Mouse (Mus musculus) testis, adult 2 months (tissue): ENCODE results near the gene Rpl12. TPM values are rescaled to one million over a fixed set of nuclear protein-coding genes. Genes with fewer than 3 reads are reported as not detected.

Experiments used
- H3K27ac ChIP-seq: fragments of 200-500 bp; 2 replicates; pipeline ENCODE4 v1.5.1; 2012; ENCODE audit warnings: low read depth, low read length; ENCODE audit not compliant: control insufficient read depth, insufficient read depth
- H3K27me3 ChIP-seq: fragments of 200-500 bp; 2 replicates; pipeline ENCODE4 v1.6.1; 2012; ENCODE audit warnings: mild to moderate bottlenecking, low read length, moderate library complexity; ENCODE audit not compliant: control insufficient read depth, insufficient read depth
- H3K36me3 ChIP-seq: fragments of 200-500 bp; 2 replicates; pipeline ENCODE4 v1.6.1; 2012; ENCODE audit warnings: mild to moderate bottlenecking, low read length; ENCODE audit not compliant: control insufficient read depth, insufficient read depth
- H3K4me1 ChIP-seq: fragments of 200-500 bp; 2 replicates; pipeline ENCODE4 v1.6.1; 2012; ENCODE audit warnings: low read length; ENCODE audit not compliant: control insufficient read depth, insufficient read depth
- H3K4me3 ChIP-seq: fragments of 200-500 bp; 2 replicates; pipeline ENCODE4 v1.5.1; 2012; ENCODE audit warnings: low read depth, mild to moderate bottlenecking, low read length, moderate library complexity, mixed read lengths; ENCODE audit not compliant: control insufficient read depth
- CTCF ChIP-seq: fragments of 200-500 bp; IDR thresholded peaks from 2 replicates; pipeline ENCODE4 v1.5.1; 2012; ENCODE audit warnings: low read depth, mild to moderate bottlenecking, inconsistent platforms, low read length, moderate library complexity; ENCODE audit not compliant: control insufficient read depth, insufficient read depth, insufficient replicate concordance
- POLR2A ChIP-seq: fragments of 200-500 bp; IDR thresholded peaks from 2 replicates; pipeline ENCODE4 v1.6.1; 2012; ENCODE audit warnings: low read depth, mild to moderate bottlenecking, inconsistent platforms, low read length, moderate library complexity; ENCODE audit not compliant: control insufficient read depth
- polyA plus RNA-seq: library from polyadenylated mRNA; depleted of rRNA; stranded (reverse); fragments of >200 nt; gene quantifications from 2 replicates; pipeline ENCODE4 v1.2.3, GENCODE M21; 2012

The Rpl12 gene
- polyA plus RNA-seq, 1 experiment, result 151 TPM

DNA sequence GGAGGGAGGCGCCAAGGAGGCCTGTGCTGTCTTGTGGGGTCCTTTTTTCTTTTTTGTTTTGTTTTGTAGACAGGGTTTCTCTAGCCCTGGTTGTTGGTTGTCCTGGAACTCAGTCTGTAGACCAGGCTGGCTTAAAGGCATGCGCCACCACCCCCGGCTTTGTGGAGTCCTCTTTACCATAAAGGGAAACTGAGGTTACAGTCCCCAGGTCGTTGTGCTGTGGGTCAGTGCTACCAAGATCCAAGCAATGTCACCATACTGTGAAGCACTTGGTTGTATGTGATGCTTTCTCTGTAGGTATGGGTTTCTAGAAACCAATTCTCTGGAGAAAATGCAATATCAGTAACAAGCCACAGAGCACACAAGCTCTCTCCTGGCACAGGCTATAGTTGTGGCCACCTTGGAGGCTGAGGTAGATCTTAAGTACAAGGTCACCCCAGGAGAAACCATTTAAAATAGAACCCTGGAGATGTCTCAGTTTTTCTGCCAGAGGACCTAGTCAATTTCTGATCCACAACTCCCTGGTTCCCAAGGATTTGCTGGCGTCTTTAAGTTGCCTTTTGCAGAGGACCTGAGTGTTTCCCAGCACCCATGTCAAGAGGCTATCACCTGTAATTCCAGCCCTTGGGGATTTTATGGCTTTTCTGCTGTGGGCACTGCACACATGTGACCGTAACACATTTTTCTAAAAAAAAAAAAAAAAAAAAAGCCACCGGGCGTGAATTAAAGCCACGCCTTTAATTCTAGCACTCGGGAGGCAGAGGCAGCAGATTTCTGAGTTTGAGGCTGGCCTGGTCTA lies 3.5 kb downstream of the Rpl12 start:
- peaks cover 25% of the 10 kb centered on the region for H3K4me1 ChIP-seq
- H3K36me3 ChIP-seq, result no peaks in the 10 kb centered on the region
- TF ChIP-seq POLR2A, result no peak
- no peak for TF ChIP-seq CTCF
- no peak overlapping the region for H3K4me3 ChIP-seq
- H3K27me3 ChIP-seq, result no peaks in the 10 kb centered on the region
- no peak overlapping the region for H3K27ac ChIP-seq

DNA sequence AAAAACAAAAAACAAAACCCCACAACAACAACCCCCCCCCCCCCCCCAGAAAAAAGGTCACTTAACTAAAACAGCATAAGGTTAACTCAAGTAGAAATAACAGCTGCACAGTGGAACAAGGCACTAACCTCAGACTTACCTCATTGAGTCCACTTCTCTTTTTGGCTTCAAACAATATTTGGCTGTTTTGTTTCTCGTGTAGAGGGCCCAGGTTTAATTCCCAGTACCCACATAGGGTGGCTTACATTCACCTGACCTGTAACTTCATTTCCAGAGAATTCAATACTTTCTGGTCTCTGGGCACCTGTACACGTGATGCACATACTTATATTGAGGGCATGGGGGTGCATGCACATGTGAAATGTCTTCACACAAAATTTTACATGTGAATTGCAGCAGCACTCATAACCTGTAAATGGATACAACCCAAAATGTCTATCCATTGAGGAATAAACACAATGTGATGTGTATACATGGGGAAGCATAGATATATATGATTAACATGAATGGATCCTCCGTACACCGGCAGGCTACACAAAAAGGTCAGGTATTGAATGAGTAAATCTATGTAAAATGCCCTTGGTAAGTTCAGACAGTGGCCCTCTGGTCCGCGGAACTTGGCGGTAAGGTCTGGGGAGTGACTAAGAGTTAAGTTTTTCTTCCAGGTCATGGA lies 4.3 kb downstream of the Rpl12 start:
- H3K4me1 ChIP-seq, result peaks cover 25% of the 10 kb centered on the region
- no peak overlapping the region for H3K4me3 ChIP-seq
- H3K36me3 ChIP-seq, result no peaks in the 10 kb centered on the region
- H3K27me3 ChIP-seq, result no peaks in the 10 kb centered on the region
- H3K27ac ChIP-seq, result no peak overlapping the region
- TF ChIP-seq POLR2A (no peak), CTCF (no peak)

DNA sequence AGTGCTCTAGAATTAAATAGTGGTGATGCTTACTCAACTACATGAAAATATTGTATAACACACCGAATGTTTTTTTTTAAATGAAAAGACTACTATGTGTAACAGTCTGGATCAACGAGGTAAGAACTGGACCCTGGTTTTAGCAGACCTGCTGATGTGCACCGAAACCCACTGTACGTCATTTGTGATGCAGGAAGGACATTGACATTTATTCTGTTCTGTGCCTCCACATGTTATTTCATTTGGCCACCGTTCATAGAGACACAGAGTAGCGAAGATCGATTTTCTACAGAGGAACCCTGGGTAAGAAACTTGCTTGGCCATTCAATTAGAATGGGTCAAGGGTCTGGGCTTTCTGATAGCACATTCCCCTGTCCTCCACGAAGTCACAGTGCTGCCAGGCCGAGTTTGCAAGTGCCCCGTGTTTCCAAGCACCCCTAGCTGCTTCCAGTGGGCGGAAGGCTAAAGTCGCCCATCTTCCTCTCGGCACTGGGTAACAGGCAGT lies 4.9 kb downstream of the Rpl12 start:
- TF ChIP-seq POLR2A (no peak), CTCF (no peak)
- no peaks in the 10 kb centered on the region for H3K27me3 ChIP-seq

DNA sequence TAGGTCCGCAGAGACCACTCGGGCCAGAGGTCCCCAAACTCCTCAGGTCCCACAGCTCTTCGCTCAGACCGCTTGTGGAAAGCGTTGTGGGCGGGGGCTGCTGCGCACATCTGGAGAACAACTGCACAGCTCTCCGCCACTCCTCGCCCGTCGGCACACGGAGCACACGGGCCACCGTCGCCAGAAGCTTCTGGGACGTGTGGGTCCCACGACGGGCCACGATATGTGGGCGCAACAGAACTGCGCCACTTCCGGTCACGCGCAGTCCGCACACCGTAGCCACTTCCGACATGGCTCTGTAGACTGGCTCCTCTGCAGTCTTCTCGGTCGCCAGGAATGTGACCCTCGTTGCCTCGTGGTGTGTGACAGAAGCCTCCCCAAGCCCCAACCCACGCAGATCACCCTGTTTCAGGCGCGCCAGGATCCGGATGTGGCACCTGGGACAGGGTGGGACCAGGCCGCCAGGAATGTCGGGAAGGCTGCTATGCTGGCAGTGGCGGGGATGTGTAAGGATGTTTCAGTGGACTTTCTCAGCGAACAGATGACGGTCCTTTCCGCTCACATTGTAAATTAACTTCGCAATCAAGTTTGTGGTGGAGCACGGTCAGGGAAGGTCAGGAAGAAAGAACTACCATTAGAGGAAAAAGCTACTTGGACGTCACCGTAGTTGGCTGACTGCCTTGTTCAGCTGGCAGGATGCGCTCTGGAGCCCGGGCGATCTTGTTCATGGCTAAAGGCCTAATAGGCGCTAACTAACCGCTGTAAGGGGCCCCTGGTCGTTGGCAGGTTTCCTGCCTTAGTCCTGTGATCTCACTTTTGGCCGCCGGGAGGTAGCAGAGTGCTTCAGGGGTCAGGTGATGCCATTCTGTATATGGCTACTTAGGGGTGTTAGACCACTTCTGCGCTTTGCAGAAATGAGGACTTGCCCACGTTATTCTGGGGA lies 5.6 kb downstream of the Rpl12 start:
- Histone ChIP-seq H3K27ac (peak overlapping the region; percentile 89), H3K27me3 (no peaks in the 10 kb centered on the region), H3K4me1 (peaks cover 16% of the 10 kb centered on the region), H3K4me3 (peak overlapping the region; percentile 96), H3K36me3 (no peaks in the 10 kb centered on the region)
- peak; percentile 51; the same call in 1 of the 2 replicates for TF ChIP-seq CTCF
- TF ChIP-seq POLR2A, result peak; percentile 96

More for the DNA sequence above, 4.9 kb downstream of the Rpl12 start:
- peak overlapping the region; percentile 96 for H3K4me3 ChIP-seq
- H3K27ac ChIP-seq, result peak overlapping the region; percentile 89
- no peaks in the 10 kb centered on the region for H3K36me3 ChIP-seq
- H3K4me1 ChIP-seq, result peaks cover 21% of the 10 kb centered on the region

DNA sequence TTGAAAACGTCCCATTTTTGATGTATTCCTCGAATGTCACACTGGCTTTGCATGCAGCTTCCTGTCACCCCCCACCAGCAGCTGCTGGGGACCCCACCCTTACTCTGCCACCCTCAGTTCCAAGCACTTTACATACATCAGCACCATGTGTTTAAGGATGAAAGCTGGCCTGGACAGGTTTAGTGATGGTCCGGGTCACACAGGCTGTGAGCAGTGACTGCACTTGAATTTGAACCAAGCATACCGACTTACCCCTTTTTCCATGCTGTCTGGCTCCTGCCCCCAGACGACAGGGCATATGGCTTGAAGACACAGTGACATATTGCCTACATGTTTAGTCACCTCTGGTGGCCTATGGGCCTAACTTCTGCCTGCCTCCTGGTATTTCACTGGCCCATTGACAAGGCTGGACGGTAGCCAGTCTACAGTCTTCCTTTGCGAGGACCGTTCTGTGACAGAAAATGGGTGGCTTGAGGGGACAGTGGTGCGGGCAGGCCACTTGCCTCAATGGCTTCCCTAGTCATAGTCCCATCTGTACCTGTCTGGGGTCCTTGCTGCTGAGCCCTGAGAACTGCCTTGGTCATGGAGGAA lies 6.8 kb downstream of the Rpl12 start:
- Histone ChIP-seq H3K27ac (no peak overlapping the region), H3K4me3 (no peak overlapping the region)
- no peak for TF ChIP-seq CTCF
- TF ChIP-seq POLR2A, result no peak

DNA sequence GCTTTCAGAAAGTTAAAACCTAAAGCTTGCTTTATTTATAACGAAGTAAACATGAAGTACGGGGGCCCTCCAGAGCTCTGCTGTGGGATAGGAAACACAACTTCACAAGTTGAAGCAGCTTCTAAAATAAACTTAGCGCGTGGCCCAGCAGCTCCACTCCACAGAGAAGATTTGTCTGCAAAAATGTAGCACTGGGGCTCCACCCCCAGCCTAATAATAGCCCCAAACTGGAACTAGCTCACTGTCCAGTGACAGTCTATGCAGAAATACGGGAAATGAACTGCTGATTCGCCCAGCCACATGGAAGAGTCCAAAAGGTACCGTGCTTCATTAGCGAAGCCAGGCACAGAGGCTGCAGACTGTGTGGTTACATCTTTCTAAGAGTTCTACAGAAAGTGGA lies 8.0 kb downstream of the Rpl12 start:
- Histone ChIP-seq H3K4me3 (no peak overlapping the region), H3K4me1 (peaks cover 10% of the 10 kb centered on the region), H3K36me3 (no peaks in the 10 kb centered on the region), H3K27me3 (no peaks in the 10 kb centered on the region), H3K27ac (no peak overlapping the region)
- TF ChIP-seq CTCF (no peak), POLR2A (no peak)

More for the DNA sequence above, 6.8 kb downstream of the Rpl12 start:
- Histone ChIP-seq H3K27me3 (no peaks in the 10 kb centered on the region), H3K4me1 (peaks cover 10% of the 10 kb centered on the region), H3K36me3 (no peaks in the 10 kb centered on the region)
